Mouse (Mus musculus): Measurements from ENCODE around the gene Otx2. TPM values are rescaled to one million over a fixed set of nuclear protein-coding genes. Genes with fewer than 3 reads are reported as not detected.

The Otx2 gene
- polyA plus RNA-seq, 1 experiment from 2014 or later, result not detected

DNA sequence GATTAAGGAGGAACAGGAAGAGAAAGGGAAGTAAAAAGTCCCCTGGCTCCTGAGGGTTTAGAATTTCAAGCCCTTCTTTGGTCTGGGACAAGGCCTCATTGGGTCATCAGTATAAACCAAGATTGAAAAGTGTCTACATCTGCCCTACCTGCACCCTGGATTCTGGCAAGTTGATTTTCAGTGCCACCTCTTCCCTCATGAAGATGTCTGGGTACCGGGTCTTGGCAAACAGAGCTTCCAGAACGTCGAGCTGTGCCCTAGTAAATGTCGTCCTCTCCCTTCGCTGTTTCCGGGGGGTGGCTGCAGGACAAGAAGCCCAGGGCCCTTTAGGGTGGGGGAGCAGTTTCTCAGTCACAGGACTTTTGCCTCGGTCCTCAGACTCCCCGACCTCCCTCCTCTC is 12.5 kb downstream of the Otx2 start:
- no peak overlapping the region for H3K4me3 ChIP-seq (ENCODE audit: low read depth, low read length)
- no peaks in the 10 kb centered on the region for H3K4me1 ChIP-seq (ENCODE audit: insufficient read depth)
- TF ChIP-seq EP300 (IDR thresholded peaks at IDR 0.05; ENCODE audit: low read depth), result no peak
- TF ChIP-seq CTCF (IDR thresholded peaks at IDR 0.05; ENCODE audit: low read depth), result no peak
- H3K9me3 ChIP-seq (ENCODE audit: low read length), result no peaks in the 10 kb centered on the region
- no peaks in the 10 kb centered on the region for H3K36me3 ChIP-seq (replicated peaks; ENCODE audit: insufficient read depth, low read length)
- no peak overlapping the region for H3K9ac ChIP-seq (replicated peaks)
- H3K27me3 ChIP-seq (ENCODE audit: insufficient read depth, low read length), result peaks cover 100% of the 10 kb centered on the region
- no peak for DNase-seq
- H3K27ac ChIP-seq (ENCODE audit: low read depth), result no peak overlapping the region
- H3K4me2 ChIP-seq (ENCODE audit: low read depth, low read length), result no peak overlapping the region
- no peak for ATAC-seq
- WGBS (ENCODE audit: insufficient replicate concordance), result 14% methylated on average over 8 of the region's 8 CpGs

DNA sequence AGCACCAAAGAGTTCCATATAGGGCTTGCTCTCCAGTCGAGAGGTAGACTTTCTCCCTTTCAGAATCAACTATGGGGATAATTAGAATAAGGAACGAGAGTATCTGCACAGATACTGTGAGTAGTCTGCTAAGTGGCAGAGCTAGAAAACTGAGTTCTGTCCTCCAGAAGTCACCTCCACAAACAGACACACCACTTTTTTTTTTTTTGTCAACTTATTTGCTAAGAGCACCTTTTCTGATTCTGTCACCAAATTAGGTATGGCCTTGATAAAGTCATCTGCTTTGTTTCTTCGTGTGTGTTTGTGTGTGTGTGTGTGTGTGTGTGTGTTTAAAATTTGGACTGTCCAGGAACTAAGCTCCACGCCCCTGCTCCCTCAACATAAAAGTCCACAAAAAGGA is 13.0 kb downstream of the Otx2 start:
- peaks cover 100% of the 10 kb centered on the region for H3K27me3 ChIP-seq (ENCODE audit: insufficient read depth, low read length)
- 37% methylated on average over 4 of the region's 4 CpGs for WGBS (ENCODE audit: insufficient replicate concordance)
- no peaks in the 10 kb centered on the region for H3K36me3 ChIP-seq (replicated peaks; ENCODE audit: insufficient read depth, low read length)
- ATAC-seq (no peak), DNase-seq (no peak)
- TF ChIP-seq EP300 (IDR thresholded peaks at IDR 0.05; ENCODE audit: low read depth), result no peak
- TF ChIP-seq CTCF (IDR thresholded peaks at IDR 0.05; ENCODE audit: low read depth), result no peak
- no peaks in the 10 kb centered on the region for H3K4me1 ChIP-seq (ENCODE audit: insufficient read depth)
- no peaks in the 10 kb centered on the region for H3K9me3 ChIP-seq (ENCODE audit: low read length)
- no peak overlapping the region for H3K27ac ChIP-seq (ENCODE audit: low read depth)
- no peak overlapping the region for H3K4me3 ChIP-seq (ENCODE audit: low read depth, low read length)
- H3K9ac ChIP-seq (replicated peaks), result no peak overlapping the region
- no peak overlapping the region for H3K4me2 ChIP-seq (ENCODE audit: low read depth, low read length)

DNA sequence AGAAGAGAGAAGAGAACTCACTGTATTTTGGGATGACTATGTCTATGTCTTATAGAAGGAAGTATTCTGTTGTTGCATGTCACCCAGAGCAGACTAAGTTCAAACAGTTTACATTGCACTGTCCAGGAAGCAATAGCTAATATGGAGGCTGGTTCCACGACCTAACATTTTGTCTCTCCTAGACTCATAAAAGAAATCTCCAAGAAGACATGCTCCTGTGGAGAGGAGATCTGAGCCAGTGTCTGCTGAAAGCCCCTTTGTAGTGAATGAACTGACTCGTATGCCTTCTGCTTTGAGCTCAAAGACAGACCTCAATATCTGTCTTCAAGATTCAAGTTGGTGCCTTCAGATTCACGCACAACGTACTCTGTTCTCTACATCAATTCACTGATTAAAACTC is 14.0 kb downstream of the Otx2 start:
- Histone ChIP-seq H3K4me2 (ENCODE audit: low read depth, low read length) (no peak overlapping the region), H3K27me3 (ENCODE audit: insufficient read depth, low read length) (peaks cover 100% of the 10 kb centered on the region), H3K9ac (replicated peaks) (no peak overlapping the region), H3K4me1 (ENCODE audit: insufficient read depth) (0 out of 2 replicates have a peak, but pooled peaks cover 2% of the 10 kb centered on the region), H3K4me3 (ENCODE audit: low read depth, low read length) (no peak overlapping the region), H3K27ac (ENCODE audit: low read depth) (no peak overlapping the region), H3K9me3 (ENCODE audit: low read length) (no peaks in the 10 kb centered on the region), H3K36me3 (replicated peaks; ENCODE audit: insufficient read depth, low read length) (no peaks in the 10 kb centered on the region)
- ATAC-seq, result no peak
- 60% methylated on average over 4 of the region's 4 CpGs for WGBS (ENCODE audit: insufficient replicate concordance)
- DNase-seq, result no peak
- TF ChIP-seq EP300 (IDR thresholded peaks at IDR 0.05; ENCODE audit: low read depth), result no peak
- no peak for TF ChIP-seq CTCF (IDR thresholded peaks at IDR 0.05; ENCODE audit: low read depth)

DNA sequence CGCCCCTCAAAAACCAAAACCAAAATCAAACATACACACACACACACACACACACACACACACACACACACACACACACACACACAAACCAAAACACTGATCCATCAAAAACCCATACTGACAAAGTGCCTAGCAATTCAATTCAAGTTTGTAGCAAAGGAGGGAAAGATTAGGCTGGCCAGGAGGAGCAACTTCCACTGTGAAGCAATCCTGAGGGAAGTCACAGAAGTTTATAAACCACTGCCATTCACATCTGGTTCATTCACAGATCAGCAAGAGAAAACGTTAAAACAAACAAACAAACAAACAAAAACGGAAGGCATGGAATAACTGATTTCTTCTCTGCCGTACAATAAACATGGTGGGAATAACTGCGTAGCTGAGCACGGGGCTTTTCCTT is 16.4 kb downstream of the Otx2 start:
- Histone ChIP-seq H3K27me3 (ENCODE audit: insufficient read depth, low read length) (peaks cover 100% of the 10 kb centered on the region), H3K27ac (ENCODE audit: low read depth) (no peak overlapping the region), H3K4me2 (ENCODE audit: low read depth, low read length) (no peak overlapping the region), H3K9me3 (ENCODE audit: low read length) (no peaks in the 10 kb centered on the region), H3K4me1 (ENCODE audit: insufficient read depth) (0 out of 2 replicates have a peak, but pooled peaks cover 2% of the 10 kb centered on the region), H3K9ac (replicated peaks) (no peak overlapping the region), H3K36me3 (replicated peaks; ENCODE audit: insufficient read depth, low read length) (no peaks in the 10 kb centered on the region), H3K4me3 (ENCODE audit: low read depth, low read length) (no peak overlapping the region)
- no peak for TF ChIP-seq CTCF (IDR thresholded peaks at IDR 0.05; ENCODE audit: low read depth)
- no peak for TF ChIP-seq EP300 (IDR thresholded peaks at IDR 0.05; ENCODE audit: low read depth)
- WGBS (ENCODE audit: insufficient replicate concordance), result 56% methylated on average over 6 of the region's 6 CpGs
- ATAC-seq (no peak), DNase-seq (no peak)

DNA sequence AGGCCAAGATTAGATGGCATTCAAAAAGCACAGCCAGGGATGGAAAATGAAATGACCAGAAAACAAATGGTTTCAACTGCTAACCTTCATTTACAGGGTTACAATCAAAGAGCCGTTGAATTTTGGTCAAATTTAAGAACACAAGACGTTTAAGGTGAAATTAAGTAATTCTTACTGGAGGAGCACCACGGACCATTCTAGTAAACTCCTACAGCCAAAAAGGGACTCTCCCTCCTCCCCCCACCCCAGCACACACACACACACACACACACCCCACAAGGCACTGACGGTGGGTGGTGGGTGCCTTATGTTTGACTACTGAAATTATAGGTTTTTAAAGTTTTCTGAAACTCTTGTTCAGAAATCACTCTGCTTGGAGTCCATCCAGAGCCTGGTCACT is 16.9 kb downstream of the Otx2 start:
- no peak overlapping the region for H3K27ac ChIP-seq (ENCODE audit: low read depth)
- no peak overlapping the region for H3K4me3 ChIP-seq (ENCODE audit: low read depth, low read length)
- no peak overlapping the region for H3K4me2 ChIP-seq (ENCODE audit: low read depth, low read length)
- no peak overlapping the region for H3K9ac ChIP-seq (replicated peaks)
- no peaks in the 10 kb centered on the region for H3K9me3 ChIP-seq (ENCODE audit: low read length)
- H3K4me1 ChIP-seq (ENCODE audit: insufficient read depth), result 0 out of 2 replicates have a peak, but pooled peaks cover 2% of the 10 kb centered on the region
- 49% methylated on average over 4 of the region's 4 CpGs for WGBS (ENCODE audit: insufficient replicate concordance)
- DNase-seq (no peak), ATAC-seq (no peak)
- no peaks in the 10 kb centered on the region for H3K36me3 ChIP-seq (replicated peaks; ENCODE audit: insufficient read depth, low read length)
- peaks cover 100% of the 10 kb centered on the region for H3K27me3 ChIP-seq (ENCODE audit: insufficient read depth, low read length)
- TF ChIP-seq CTCF (IDR thresholded peaks at IDR 0.05; ENCODE audit: low read depth) (no peak), EP300 (IDR thresholded peaks at IDR 0.05; ENCODE audit: low read depth) (no peak)

DNA sequence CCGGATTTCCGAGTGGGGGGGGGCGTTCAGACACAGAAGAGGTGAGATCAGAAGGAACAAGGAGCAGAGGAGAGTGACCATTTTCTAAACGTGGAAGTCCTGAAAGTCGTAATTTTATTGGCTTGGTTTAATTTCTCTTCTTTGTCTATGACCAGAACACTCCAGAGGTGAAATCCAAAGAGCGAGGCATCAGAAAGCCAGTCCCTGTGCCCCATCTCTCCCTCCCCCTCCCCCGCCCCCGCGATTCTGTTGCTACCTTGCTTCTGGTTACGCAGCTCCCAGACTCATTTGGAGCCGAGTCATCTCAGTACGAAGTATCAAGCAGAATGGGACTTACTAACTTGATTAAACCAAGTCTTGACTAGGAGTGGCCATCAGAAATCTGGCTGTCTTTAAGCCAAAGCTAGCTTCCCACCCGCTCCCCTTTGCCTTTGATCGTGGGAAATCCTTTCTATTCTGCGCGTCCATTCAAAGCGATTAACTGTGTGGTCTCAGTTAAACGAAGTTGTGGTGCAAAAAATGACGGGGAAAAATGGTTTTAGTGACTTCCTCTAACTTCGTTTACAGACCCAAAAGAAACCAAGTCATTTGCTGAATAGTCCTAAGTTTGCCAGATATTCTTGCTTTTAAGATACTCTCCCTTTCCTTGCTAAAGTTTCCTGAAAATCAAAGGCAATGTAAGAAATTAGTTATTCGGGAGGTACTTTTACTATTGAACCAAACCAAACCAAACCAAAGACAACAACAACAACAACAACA is 17.6 kb downstream of the Otx2 start:
- ATAC-seq (no peak), DNase-seq (no peak)
- Histone ChIP-seq H3K36me3 (replicated peaks; ENCODE audit: insufficient read depth, low read length) (no peaks in the 10 kb centered on the region), H3K4me3 (ENCODE audit: low read depth, low read length) (peak overlapping the region; percentile 26; the same call in 1 of the 2 replicates), H3K4me2 (ENCODE audit: low read depth, low read length) (0 out of 2 replicates have a peak overlapping the region, but pooled peaks have one; percentile 52), H3K9me3 (ENCODE audit: low read length) (no peaks in the 10 kb centered on the region), H3K27ac (ENCODE audit: low read depth) (no peak overlapping the region), H3K4me1 (ENCODE audit: insufficient read depth) (0 out of 2 replicates have a peak, but pooled peaks cover 2% of the 10 kb centered on the region), H3K9ac (replicated peaks) (no peak overlapping the region), H3K27me3 (ENCODE audit: insufficient read depth, low read length) (peaks cover 100% of the 10 kb centered on the region)
- TF ChIP-seq CTCF (IDR thresholded peaks at IDR 0.05; ENCODE audit: low read depth) (no peak), EP300 (IDR thresholded peaks at IDR 0.05; ENCODE audit: low read depth) (no peak)
- 8% methylated on average over 21 of the region's 21 CpGs for WGBS (ENCODE audit: insufficient replicate concordance)

Measured in liver, postnatal 0 days (tissue).